Mouse (Mus musculus) midbrain, embryonic 14.5 days (tissue): ENCODE measurements around the gene Rps15. TPM values are rescaled to one million over a fixed set of nuclear protein-coding genes. Genes with fewer than 3 reads are reported as not detected.
"Not testable (repeated sequence)": the region's sequence is repeated elsewhere in the genome, so short reads cannot be mapped to it uniquely, and the experiment has no call there.

Source experiments
- ATAC-seq: fragments of 200-750 bp; cut with Nextera tagmentation; 2 replicates; pipeline ENCODE4 v1.8.0; 2017; ENCODE audit warnings: moderate number of reproducible peaks, moderate library complexity; ENCODE audit not compliant: low FRiP score, low TSS enrichment
- DNase-seq: peaks from one replicate; pipeline ENCODE4 v3.0.0-alpha.2; 2015
- H3K27ac ChIP-seq: fragments of 300-500 bp; sonication (generic); replicated peaks from 2 replicates; pipeline ENCODE4 v1.5.1; 2014; ENCODE audit warnings: mild to moderate bottlenecking, low read depth, low read length, moderate library complexity
- H3K27me3 ChIP-seq: fragments of 300-500 bp; sonication (generic); 2 replicates; pipeline ENCODE4 v1.6.1; 2014; ENCODE audit warnings: low read length, control low read depth, mixed read lengths; ENCODE audit not compliant: control insufficient read depth, insufficient read depth
- H3K36me3 ChIP-seq: fragments of 300-500 bp; sonication (generic); 2 replicates; pipeline ENCODE4 v1.6.1; 2014; ENCODE audit warnings: low read length, control low read depth; ENCODE audit not compliant: control insufficient read depth, insufficient read depth
- H3K4me1 ChIP-seq: fragments of 300-500 bp; sonication (generic); 2 replicates; pipeline ENCODE4 v1.6.1; 2014; ENCODE audit warnings: mild to moderate bottlenecking, antibody characterized with exemption, low read length, control low read depth; ENCODE audit not compliant: control insufficient read depth, insufficient read depth
- H3K4me2 ChIP-seq: fragments of 300-500 bp; sonication (generic); 2 replicates; pipeline ENCODE4 v1.6.1; 2014; ENCODE audit warnings: mild to moderate bottlenecking, low read length, moderate library complexity
- H3K4me3 ChIP-seq: fragments of 300-500 bp; sonication (generic); replicated peaks from 2 replicates; pipeline ENCODE4 v1.5.1; 2014; ENCODE audit warnings: low read depth, low read length
- H3K9ac ChIP-seq: fragments of 300-500 bp; sonication (generic); replicated peaks from 2 replicates; pipeline ENCODE4 v1.6.1; 2014; ENCODE audit warnings: mild to moderate bottlenecking, low read length, moderate library complexity
- H3K9me3 ChIP-seq: fragments of 300-500 bp; sonication (generic); 2 replicates; pipeline ENCODE4 v1.6.1; 2016; ENCODE audit warnings: low read length, control low read depth, mixed read lengths; ENCODE audit not compliant: control insufficient read depth
- WGBS: fragments of 180-500 bp; shearing (Covaris S2); extraction: QIAGEN DNeasy Blood & Tissue Kit; methylation state at CpG from one replicate; pipeline ENCODE4 v1.1.7; 2014; 5-methylcytosine and 5-hydroxymethylcytosine counted together
- polyA plus RNA-seq: library from polyadenylated mRNA; unstranded; fragments of >200 nt; fragmentation: Nextera tagmentation; extraction: Ambion mirVana; gene quantifications from 2 replicates; pipeline ENCODE4 v1.2.1, GENCODE M21; 2014

Rps15 gene
- 622 and 707 TPM in 2 replicates for polyA plus RNA-seq

DNA sequence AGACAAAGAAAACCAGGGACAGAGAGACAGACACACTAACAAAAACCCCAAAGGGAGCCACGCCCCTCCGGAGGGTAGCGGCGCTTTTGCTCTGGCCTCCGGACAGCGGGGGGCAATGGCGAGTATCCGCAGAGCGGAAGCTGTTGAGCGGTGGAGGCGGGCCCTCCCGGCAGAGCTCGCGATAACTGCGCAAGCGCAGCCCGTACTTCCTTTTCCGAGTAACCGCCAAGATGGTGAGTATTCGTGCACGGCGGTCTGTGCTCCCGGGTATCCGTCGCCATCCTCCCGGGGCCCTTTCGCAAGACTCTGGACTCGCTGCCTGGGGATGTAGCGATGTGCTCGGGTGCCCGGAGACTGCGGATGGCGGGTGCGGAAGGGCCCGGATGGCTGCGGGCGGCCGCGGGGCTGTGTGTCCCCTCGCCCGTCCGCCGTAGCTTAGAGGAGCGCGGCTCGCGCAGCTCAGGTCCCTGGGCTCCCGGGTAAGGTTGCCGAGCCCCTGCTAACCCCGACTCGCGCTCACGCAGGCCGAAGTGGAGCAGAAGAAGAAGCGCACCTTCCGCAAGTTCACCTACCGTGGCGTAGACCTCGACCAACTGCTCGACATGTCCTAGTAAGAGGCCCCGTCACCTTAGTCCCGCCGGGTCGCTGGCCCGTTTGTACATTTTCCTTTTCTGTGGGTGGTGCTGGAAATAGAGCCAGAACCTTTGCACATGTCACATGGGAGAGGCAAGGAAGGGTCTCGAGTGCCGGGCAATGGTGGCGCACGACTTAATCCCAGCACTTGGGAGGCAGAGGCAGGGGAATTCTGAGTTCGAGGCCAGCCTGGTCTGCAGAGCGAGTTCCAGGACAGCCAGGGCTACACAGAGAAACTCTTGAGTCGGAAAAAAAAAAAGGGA, at the start of gene Rps15:
Gene Rps15 (plus strand): TSS at position 203 of the 896 bp plus-strand sequence.
- peaks cover 37% of the 10 kb centered on the region for H3K36me3 ChIP-seq
- WGBS = under 1% methylated on average over 72 of the region's 72 CpGs
- peak within 1 kb of the TSS; percentile 98 for H3K9ac ChIP-seq
- peak within 1 kb of the TSS; percentile 85 for H3K4me3 ChIP-seq
- H3K4me1 ChIP-seq = peaks cover 31% of the 10 kb centered on the region
- H3K4me2 ChIP-seq = peak within 1 kb of the TSS; percentile 99
- H3K27ac ChIP-seq = peak within 1 kb of the TSS; percentile 94
- peak; percentile 99 for DNase-seq
- ATAC-seq = peak; percentile 81
- H3K27me3 ChIP-seq = no peaks in the 10 kb centered on the region
- H3K9me3 ChIP-seq = no peaks in the 10 kb centered on the region

DNA sequence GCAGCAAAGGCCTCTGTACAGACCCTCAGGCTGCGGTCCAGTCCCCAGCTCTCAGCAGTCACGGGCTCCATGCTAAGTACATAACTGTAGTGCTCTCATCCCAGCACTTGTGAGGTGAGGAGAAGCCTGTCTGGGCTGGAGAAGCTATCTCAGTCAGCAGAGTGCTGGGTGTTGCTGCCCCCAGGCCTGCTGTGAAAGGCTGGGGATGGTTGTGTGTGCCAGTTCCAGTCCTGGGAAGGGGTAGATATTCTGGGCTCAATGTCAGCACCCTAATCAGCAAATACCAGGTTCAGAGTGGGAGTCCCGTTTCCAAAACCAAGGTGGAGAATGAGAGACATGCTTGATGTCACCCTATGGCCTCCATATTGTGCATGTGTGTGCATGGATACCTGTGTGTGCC, 49.6 kb upstream of the Rps15 start:
- peaks cover 70% of the 10 kb centered on the region for H3K36me3 ChIP-seq
- no peaks in the 10 kb centered on the region for H3K9me3 ChIP-seq
- H3K4me2 ChIP-seq = no peak overlapping the region
- ATAC-seq (no peak), DNase-seq (no peak)
- no peak overlapping the region for H3K9ac ChIP-seq
- H3K27me3 ChIP-seq = no peaks in the 10 kb centered on the region
- no peak overlapping the region for H3K4me3 ChIP-seq
- 61% methylated on average over 3 of the region's 3 CpGs for WGBS
- H3K27ac ChIP-seq = peak overlapping the region; percentile 61; the same call in 1 of the 2 replicates
- H3K4me1 ChIP-seq = peaks cover 13% of the 10 kb centered on the region; the same call in 1 of the 2 replicates

DNA sequence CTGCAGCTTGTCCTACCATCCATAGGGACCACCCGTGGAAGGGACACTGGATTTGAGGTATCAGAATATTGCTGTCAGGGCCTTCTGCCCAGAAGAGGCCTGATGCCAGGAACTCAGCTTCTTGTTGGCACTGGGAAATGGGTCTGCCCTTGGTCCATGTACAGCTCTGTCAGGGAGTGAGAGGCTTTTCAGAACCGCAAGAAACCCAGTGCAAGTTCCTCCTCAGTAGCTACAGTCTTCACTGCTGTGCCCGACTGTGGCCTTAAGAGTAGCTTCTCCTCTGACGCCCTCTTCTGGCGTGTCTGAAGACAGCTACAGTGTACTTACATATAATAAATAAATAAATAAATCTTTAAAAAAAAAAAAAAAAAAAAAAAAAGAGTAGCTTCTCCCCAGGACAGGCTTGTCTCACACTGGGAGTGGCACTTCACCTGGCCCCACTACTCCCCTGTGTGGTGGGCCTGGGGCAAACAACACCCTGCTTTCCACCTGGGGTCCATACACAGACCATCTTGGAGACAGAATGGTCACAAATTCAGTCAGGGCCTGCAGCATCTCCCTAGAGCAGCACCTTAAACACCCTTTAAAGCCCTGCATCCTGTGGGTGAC, 47.4 kb upstream of the Rps15 start:
- Histone ChIP-seq H3K4me2 (no peak overlapping the region), H3K9me3 (no peaks in the 10 kb centered on the region), H3K27ac (peak overlapping the region; percentile 69), H3K27me3 (no peaks in the 10 kb centered on the region), H3K9ac (peak overlapping the region; percentile 29; the same call in 1 of the 2 replicates), H3K4me3 (no peak overlapping the region), H3K36me3 (peaks cover 47% of the 10 kb centered on the region), H3K4me1 (peaks cover 15% of the 10 kb centered on the region)
- DNase-seq = peak; percentile 83
- ATAC-seq = no peak
- WGBS = 22% methylated on average over 5 of the region's 5 CpGs

DNA sequence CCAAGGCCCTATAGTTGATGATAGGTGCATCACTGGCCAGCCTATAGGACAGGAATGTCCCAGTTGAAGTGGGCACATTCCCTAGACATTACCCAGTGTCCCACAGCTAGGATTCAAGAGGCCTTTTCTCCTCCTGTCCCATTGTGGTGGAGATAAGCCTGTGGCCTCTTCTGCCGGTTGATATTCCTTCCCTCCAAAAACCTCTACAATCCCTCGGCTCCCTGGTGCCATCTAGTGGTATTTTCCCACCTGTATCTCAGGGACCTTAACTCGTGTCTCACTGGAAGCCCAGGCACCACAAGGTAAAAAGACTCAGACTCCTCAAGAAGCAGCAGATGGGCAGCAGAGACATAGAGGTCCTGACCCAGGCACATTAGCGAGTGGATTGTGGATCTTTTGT, 46.7 kb upstream of the Rps15 start:
- no peak overlapping the region for H3K4me2 ChIP-seq
- H3K4me3 ChIP-seq = no peak overlapping the region
- DNase-seq (peak; percentile 96), ATAC-seq (no peak)
- peaks cover 40% of the 10 kb centered on the region for H3K36me3 ChIP-seq
- peaks cover 22% of the 10 kb centered on the region for H3K4me1 ChIP-seq
- H3K27me3 ChIP-seq = no peaks in the 10 kb centered on the region
- 6% methylated on average over 4 of the region's 4 CpGs for WGBS
- H3K27ac ChIP-seq = peak overlapping the region; percentile 69
- no peaks in the 10 kb centered on the region for H3K9me3 ChIP-seq
- peak overlapping the region; percentile 29; the same call in 1 of the 2 replicates for H3K9ac ChIP-seq

DNA sequence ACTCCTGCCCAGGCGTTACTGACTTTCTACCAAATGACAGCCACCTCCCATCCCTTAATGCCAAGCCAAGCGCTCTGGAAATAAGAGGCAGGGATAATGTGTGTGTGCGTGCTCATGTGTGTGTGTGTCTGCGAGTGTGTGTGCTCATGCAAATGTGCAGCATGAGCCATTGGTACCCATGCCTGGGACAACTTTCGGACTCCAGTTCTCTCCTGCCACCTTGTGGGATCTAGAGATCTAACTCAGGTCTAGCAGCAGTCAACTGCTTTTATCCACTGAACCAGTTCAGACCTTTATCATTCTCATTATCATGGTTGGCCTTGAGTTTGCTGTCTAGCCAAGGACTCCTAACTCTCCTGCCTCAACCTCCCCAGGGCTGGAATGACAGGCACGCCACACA, 44.4 kb upstream of the Rps15 start:
- peaks cover 26% of the 10 kb centered on the region for H3K36me3 ChIP-seq
- no peak overlapping the region for H3K4me2 ChIP-seq
- H3K4me1 ChIP-seq = peaks cover 18% of the 10 kb centered on the region
- no peaks in the 10 kb centered on the region for H3K9me3 ChIP-seq
- DNase-seq (peak; percentile 75), ATAC-seq (no peak)
- H3K27ac ChIP-seq = no peak overlapping the region
- no peak overlapping the region for H3K9ac ChIP-seq
- H3K27me3 ChIP-seq = no peaks in the 10 kb centered on the region
- 28% methylated on average over 6 of the region's 6 CpGs for WGBS
- no peak overlapping the region for H3K4me3 ChIP-seq

DNA sequence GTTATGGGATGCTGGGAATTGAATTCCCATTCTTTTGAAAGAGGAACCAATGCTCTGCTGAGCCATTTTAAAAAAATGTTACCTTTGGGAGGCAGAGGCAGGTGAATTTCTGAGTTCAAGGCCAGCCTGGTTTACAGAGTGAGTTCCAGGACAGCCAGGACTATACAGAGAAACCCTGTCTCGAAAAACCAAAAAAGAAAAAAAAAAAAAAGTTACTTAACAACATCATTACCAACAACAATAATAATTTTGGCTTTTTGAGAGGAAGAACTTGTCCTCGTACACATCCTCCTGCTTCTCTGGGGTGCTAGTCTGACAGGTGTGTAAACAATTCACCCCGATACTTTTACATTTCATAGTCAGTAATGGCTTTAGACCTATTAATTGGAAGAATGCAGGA, 43.8 kb upstream of the Rps15 start:
- ATAC-seq = 0 out of 2 replicates have a peak, but pooled peaks have one; percentile 6
- DNase-seq, H3K27ac ChIP-seq, H3K9me3 ChIP-seq, H3K9ac ChIP-seq, H3K27me3 ChIP-seq: not testable (repeated sequence)
- Histone ChIP-seq H3K4me2 (peak overlapping the region; percentile 90), H3K36me3 (peaks cover 21% of the 10 kb centered on the region), H3K4me1 (peaks cover 18% of the 10 kb centered on the region), H3K4me3 (peak overlapping the region; percentile 55)
- 47% methylated on average over 3 of the region's 3 CpGs for WGBS

DNA sequence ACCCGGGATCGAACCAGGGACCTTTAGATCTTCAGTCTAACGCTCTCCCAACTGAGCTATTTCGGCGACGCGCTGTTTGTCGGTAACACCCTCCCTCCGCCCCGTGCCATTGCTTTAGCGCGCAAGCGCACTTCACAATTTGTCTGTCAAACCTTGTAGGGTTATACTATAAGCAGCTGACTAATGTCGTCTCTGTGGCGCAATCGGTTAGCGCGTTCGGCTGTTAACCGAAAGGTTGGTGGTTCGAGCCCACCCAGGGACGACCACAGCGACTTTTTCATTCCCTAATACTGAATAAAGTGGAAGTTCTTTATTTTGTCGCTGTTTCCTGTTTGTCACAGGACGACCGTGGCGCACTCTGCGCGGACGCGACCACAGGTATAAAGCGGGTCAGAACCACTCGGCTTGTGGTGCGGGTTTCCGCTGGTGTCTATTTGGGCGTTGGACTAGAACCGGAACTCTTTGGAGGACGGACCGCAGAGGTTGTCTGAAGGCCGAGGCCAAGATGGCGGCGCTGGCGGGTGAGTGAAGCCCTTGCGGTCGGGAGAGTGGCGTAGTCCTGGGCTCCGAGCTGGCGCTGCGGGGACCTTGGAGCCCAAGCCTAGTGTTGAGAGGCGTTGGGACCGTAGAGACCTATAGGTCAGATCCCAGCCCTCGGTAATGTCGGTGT, 43.1 kb upstream of the Rps15 start, which contains the start of gene Ndufs7:
Gene Ndufs7 (plus strand): TSS at position 151 of the 670 bp plus-strand sequence.
- Histone ChIP-seq H3K36me3 (peaks cover 16% of the 10 kb centered on the region), H3K4me1 (peaks cover 18% of the 10 kb centered on the region), H3K27me3 (no peaks in the 10 kb centered on the region), H3K9me3 (no peaks in the 10 kb centered on the region), H3K4me3 (peak within 1 kb of the TSS; percentile 55), H3K9ac (peak within 1 kb of the TSS; percentile 75), H3K4me2 (peak within 1 kb of the TSS; percentile 90), H3K27ac (peak within 1 kb of the TSS; percentile 88)
- under 1% methylated on average over 53 of the region's 53 CpGs for WGBS
- DNase-seq (peak; percentile 97), ATAC-seq (peak; percentile 89)

DNA sequence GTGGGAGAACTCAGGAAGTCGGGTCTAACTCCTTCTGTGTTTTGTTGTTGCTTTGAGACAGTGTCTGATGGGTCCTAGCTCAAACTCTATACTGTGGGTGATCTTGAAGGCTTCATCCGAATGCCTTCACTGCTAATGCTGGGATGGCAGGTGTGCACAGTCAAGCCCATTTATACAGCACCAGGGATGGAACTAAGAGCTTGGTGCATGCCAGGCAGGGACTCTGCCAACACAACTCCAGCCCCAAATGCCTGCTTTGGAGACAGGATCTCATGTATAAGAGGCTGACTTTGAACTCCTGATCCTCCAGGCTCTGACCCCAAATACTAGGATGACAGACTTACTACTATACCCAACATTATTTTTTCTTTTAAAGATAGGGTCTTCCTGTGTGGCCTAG, 42.2 kb upstream of the Rps15 start:
- H3K9me3 ChIP-seq = no peaks in the 10 kb centered on the region
- peak overlapping the region; percentile 90 for H3K4me2 ChIP-seq
- no peak for DNase-seq
- peak overlapping the region; percentile 75 for H3K9ac ChIP-seq
- peak overlapping the region; percentile 88 for H3K27ac ChIP-seq
- no peak for ATAC-seq
- no peaks in the 10 kb centered on the region for H3K27me3 ChIP-seq
- peak overlapping the region; percentile 55 for H3K4me3 ChIP-seq
- 43% methylated on average over 2 of the region's 2 CpGs for WGBS
- H3K4me1 ChIP-seq = peaks cover 15% of the 10 kb centered on the region
- peaks cover 19% of the 10 kb centered on the region for H3K36me3 ChIP-seq
